Mouse (Mus musculus) thymus, adult 2 months (tissue): ENCODE measurements around the gene Lypd5. TPM values are rescaled to one million over a fixed set of nuclear protein-coding genes. Genes with fewer than 3 reads are reported as not detected.

ENCODE experiments used
- DNase-seq: peaks from one replicate; pipeline ENCODE4 v3.0.0; 2021
- H3K27ac ChIP-seq: fragments of 200-500 bp; 2 replicates; pipeline ENCODE4 v1.5.1; 2012; ENCODE audit warnings: low read length, control low read depth; ENCODE audit not compliant: control insufficient read depth, insufficient read depth
- H3K27me3 ChIP-seq: fragments of 200-500 bp; 2 replicates; pipeline ENCODE4 v1.6.1; 2012; ENCODE audit warnings: mild to moderate bottlenecking, low read length, moderate library complexity, mixed read lengths; ENCODE audit not compliant: control insufficient read depth, insufficient read depth
- H3K36me3 ChIP-seq: fragments of 200-500 bp; 2 replicates; pipeline ENCODE4 v1.6.1; 2012; ENCODE audit warnings: mild to moderate bottlenecking, low read length, moderate library complexity; ENCODE audit not compliant: control insufficient read depth, insufficient read depth
- H3K4me1 ChIP-seq: fragments of 200-500 bp; replicated peaks from 2 replicates; pipeline ENCODE4 v1.6.1; 2012; ENCODE audit warnings: low read length; ENCODE audit not compliant: control insufficient read depth, insufficient read depth
- H3K4me3 ChIP-seq: fragments of 200-500 bp; 2 replicates; pipeline ENCODE4 v1.5.1; 2012; ENCODE audit warnings: mild to moderate bottlenecking, low read length, control low read depth, moderate library complexity; ENCODE audit not compliant: control insufficient read depth, insufficient read depth
- CTCF ChIP-seq: fragments of 200-500 bp; IDR thresholded peaks from 2 replicates; pipeline ENCODE4 v1.5.1; 2012; ENCODE audit warnings: mild to moderate bottlenecking, control low read depth, low read length, moderate library complexity, borderline replicate concordance; ENCODE audit not compliant: control insufficient read depth, poor library complexity, insufficient read depth; ENCODE audit errors: extremely low read depth
- POLR2A ChIP-seq: fragments of 200-500 bp; IDR thresholded peaks from 2 replicates; pipeline ENCODE4 v1.6.1; 2012; ENCODE audit warnings: mild to moderate bottlenecking, low read length, control low read depth, moderate library complexity; ENCODE audit not compliant: control insufficient read depth, poor library complexity, insufficient read depth; ENCODE audit errors: extremely low read depth
- WGBS: fragments of 180-500 bp; shearing (Covaris S2); methylation state at CpG from one replicate; pipeline ENCODE4 v1.1.7; 2018; 5-methylcytosine and 5-hydroxymethylcytosine counted together
- polyA plus RNA-seq: library from polyadenylated mRNA; depleted of rRNA; stranded (reverse); fragments of >200 nt; gene quantifications from 2 replicates; pipeline ENCODE4 v1.2.3, GENCODE M21; 2012

Lypd5 gene
- polyA plus RNA-seq, 1 experiment: 1.00 TPM

DNA sequence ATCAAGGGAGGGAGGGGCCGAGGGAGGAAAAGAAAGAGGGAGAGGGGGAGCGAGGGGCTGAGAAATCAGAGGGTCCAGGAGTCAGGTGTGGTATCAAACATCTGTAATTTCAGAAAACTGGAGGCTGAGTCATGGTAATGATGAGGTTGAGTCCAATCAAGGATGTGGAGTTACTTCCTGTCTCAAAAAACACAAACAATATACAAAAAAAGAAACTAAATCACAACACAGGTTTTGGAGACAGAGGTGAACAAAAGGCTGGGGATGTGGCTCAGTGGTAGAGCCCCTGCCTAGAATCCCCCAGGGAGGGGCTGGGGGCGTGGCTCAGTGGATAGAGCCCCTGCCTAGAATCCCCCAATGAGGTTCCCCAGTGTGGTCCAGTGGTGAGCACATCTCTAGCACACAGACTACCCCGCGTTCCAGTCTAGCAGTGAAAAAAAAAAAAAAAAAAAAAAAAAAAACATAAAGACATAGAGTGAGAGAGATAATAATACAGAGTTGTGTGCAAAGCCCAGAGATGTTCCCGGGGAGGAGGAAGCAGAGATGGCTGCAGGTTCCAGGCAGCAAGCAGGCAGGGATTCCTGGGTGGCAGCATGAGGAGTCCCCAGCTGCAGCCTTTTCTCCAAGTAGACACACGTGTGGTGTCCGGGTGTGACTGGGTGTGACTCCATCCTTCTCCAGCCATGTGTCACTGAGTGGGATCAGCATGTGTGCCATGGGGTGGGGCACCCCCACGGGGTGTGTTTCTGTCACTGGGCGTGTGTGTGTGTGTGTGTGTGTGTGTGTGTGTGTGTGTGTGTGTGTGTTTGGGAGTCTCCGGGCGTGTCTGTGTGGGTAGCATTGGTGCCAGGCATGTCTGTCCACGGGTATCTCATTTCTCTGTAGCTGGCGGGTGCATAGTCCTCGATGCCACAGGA lies 18.0 kb downstream of the Lypd5 start:
- no peak for DNase-seq
- TF ChIP-seq CTCF (no peak), POLR2A (no peak)
- peaks cover 34% of the 10 kb centered on the region for H3K4me1 ChIP-seq
- WGBS: 79% methylated on average over 15 of the region's 15 CpGs
- H3K36me3 ChIP-seq: no peaks in the 10 kb centered on the region
- no peak overlapping the region for H3K27ac ChIP-seq
- H3K27me3 ChIP-seq: no peaks in the 10 kb centered on the region
- no peak overlapping the region for H3K4me3 ChIP-seq

DNA sequence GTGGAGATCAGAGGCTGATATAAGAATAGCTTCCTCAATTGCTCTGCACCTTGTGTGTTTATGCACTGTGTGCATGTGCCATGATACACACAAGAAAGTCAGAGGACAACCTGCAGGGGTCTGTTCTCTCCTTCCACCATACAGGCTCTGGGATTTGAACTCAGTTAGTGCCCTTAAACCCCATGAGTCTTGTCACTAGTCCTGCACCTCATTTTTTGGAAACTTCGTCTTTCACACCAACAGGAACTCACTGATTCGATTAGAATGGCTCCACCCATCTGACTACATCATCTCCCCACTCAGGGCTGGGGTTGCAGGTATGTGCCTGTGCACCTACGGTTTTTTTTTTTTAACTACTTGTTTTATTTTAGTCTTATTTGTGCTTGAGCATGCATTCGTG lies 19.2 kb downstream of the Lypd5 start:
- TF ChIP-seq POLR2A (no peak), CTCF (no peak)
- peaks cover 44% of the 10 kb centered on the region for H3K4me1 ChIP-seq
- H3K36me3 ChIP-seq: no peaks in the 10 kb centered on the region
- DNase-seq: no peak
- no peaks in the 10 kb centered on the region for H3K27me3 ChIP-seq
- no peak overlapping the region for H3K27ac ChIP-seq
- 58% methylated on average over 4 of the region's 4 CpGs for WGBS
- H3K4me3 ChIP-seq: no peak overlapping the region

DNA sequence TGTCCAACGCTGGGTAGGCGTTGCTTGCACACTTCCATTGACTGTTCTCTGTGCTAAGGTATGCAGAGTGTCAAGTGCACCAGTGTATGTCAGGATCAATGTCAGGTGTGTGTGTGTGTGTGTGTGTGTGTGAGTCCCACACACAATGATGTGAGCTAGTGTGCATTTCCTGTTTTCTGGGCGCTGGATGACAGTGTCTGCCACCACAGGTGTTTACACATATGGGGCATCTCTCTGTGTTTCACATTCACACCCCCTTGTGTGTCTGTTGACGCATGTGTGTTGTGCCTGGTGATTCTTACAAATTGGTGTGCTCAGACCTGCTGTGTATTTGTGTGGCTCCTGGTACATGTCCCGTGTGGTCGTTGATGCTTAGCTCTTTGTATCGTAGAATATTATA lies 19.9 kb downstream of the Lypd5 start:
- Histone ChIP-seq H3K36me3 (no peaks in the 10 kb centered on the region), H3K4me1 (peaks cover 48% of the 10 kb centered on the region), H3K4me3 (no peak overlapping the region), H3K27me3 (no peaks in the 10 kb centered on the region), H3K27ac (peak overlapping the region; percentile 97)
- no peak for DNase-seq
- TF ChIP-seq POLR2A: no peak
- no peak for TF ChIP-seq CTCF
- 63% methylated on average over 7 of the region's 7 CpGs for WGBS

DNA sequence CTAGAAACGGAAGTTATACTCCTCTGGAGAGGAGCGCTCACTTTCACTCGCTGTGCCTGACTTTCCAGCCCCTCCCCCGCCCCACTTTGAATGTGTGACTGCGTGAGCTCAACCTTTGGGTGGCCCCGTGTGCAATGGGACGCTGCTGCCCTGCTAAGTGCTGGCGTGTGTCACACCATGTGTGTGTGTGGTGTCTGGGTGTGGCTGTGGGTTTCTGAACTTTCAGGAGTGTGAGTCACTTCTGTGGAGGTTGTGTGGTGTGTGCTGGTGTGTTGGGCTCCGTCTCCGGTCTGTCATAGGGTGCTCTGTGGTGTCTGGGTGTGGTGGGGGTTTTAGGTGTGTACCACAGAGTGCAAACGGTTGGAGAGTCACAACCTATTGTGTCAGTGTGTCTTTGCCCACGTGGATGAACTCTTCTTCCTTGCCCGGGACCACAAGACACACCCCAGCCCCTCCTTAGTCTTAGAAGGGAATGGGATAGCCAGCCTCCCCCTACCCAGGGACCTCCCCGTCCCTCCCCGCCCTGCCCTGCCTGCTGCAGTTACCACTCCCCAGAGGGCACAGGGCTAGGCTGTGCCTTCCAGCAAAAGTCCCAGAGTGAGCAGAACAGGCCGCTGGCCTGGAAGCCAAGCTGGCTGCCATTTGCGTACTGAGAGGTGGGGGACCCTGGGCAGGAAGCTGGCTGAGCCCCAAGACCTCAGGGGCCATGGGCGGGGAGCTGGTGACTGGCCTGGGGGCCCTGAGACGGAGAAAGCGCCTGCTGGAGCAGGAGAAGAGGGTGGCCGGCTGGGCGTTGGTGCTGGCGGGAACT lies 20.9 kb downstream of the Lypd5 start, which contains the start of gene Kcnn4:
Kcnn4 (plus strand) TSS at position 533 of the 811 bp plus-strand sequence.
- WGBS: 2% methylated on average over 23 of the region's 23 CpGs
- peaks cover 55% of the 10 kb centered on the region for H3K4me1 ChIP-seq
- peak within 1 kb of the TSS; percentile 89 for H3K4me3 ChIP-seq
- H3K27ac ChIP-seq: peak within 1 kb of the TSS; percentile 97
- TF ChIP-seq POLR2A: peak; percentile 88
- TF ChIP-seq CTCF: no peak
- H3K36me3 ChIP-seq: no peaks in the 10 kb centered on the region
- peak; percentile 76 for DNase-seq
- H3K27me3 ChIP-seq: no peaks in the 10 kb centered on the region

DNA sequence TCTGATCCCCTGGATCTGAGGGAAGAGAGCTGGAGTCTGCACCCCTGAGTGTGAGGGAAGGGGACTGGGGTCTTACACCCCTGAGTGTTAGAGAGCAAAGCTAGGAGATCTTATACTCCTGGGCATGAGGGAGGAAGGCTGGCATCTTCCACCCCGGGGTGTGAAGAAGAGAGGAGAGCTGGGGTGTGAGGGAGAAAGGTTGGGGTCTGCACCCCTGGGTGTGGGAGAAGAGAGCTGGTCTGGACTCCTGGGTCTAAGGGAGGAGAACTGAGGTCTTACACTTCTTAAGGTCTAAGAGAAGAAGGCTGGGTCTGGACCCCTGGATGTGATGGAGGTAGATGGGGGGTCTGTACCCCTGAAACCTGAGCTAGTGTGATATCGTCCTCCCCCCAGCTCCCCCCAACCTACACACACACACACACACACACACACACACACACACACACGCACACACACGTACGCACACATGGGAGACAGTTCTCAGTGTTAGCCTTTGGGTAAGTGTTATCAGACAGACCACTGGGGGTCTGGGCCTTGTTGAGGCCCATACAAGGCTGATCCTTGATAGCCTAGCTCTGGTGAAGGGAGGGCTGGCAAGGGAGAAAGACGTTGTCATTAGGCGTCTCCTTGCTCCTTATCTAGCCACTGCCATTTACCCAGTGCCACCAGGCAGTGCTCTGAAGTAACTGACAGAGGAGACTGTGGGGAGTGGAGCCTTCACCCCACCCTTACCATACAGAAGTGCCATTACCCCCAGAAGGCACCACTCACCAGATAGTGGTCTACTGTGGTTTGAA lies 22.2 kb downstream of the Lypd5 start:
- peaks cover 46% of the 10 kb centered on the region for H3K4me1 ChIP-seq
- DNase-seq: peak; percentile 52
- 7% methylated on average over 7 of the region's 7 CpGs for WGBS
- TF ChIP-seq POLR2A (no peak), CTCF (no peak)
- peak overlapping the region; percentile 97 for H3K27ac ChIP-seq
- H3K4me3 ChIP-seq: peak overlapping the region; percentile 89
- no peaks in the 10 kb centered on the region for H3K27me3 ChIP-seq
- H3K36me3 ChIP-seq: 0 out of 2 replicates have a peak, but pooled peaks cover 4% of the 10 kb centered on the region

DNA sequence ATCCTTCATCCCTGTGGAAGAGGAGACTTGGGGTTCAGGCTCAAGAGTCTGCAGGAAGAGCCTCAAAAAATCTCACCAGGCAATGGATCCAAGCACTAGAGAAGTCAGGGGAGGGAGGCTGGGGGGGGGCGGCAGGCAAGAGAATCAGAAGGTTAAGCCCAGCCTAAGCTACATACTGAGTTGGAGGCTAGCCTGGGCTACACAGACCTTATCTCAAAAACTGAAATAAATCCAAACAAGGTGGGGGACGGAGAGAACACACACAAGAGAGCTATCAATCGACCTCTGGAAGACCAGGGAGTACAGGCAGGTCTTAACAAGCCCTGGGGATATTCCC lies 22.8 kb downstream of the Lypd5 start:
- DNase-seq: peak; percentile 36
- Histone ChIP-seq H3K27me3 (no peaks in the 10 kb centered on the region), H3K36me3 (peaks cover 4% of the 10 kb centered on the region; the same call in 1 of the 2 replicates), H3K4me1 (peaks cover 46% of the 10 kb centered on the region), H3K27ac (peak overlapping the region; percentile 97), H3K4me3 (peak overlapping the region; percentile 89)
- TF ChIP-seq CTCF (no peak), POLR2A (no peak)
- WGBS: 1% methylated on average over 3 of the region's 3 CpGs
